Mouse (Mus musculus) lung, postnatal 0 days (tissue): Measurements from ENCODE around the gene Ehd1.

Experiments
- CTCF ChIP-seq: IDR thresholded peaks from 2 replicates; pipeline ENCODE4 v1.5.1; 2016; ENCODE audit warnings: antibody characterized with exemption, mild to moderate bottlenecking
- EP300 ChIP-seq: IDR thresholded peaks from 2 replicates; pipeline ENCODE4 v1.6.1; 2016; ENCODE audit warnings: antibody characterized with exemption, mild to moderate bottlenecking, control low read depth

DNA sequence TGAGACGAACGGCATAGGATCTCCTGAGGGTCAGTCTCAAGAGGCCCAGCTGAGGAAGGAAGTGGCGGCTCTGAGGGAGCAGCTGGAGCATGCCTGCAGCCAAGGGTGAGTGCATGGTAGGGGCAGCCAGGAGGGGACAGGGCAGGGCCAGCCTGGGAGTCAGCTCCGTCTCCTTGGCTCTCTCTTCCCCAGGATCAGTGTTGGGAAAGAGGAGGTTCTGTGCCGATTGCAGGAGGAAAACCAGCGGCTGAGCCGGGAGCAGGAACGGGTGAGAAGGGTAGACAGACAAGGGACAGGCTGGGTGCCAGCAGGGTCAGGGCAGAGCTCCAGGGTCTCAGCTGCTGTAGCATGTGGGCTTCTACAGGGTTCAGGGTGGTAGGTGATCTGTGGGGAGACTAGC is 38.0 kb downstream of the Ehd1 start:
- TF ChIP-seq CTCF (peak; percentile 24), EP300 (no peak)
